Mouse (Mus musculus) CD4-positive helper T cell, adult 2 months (primary cell): ENCODE measurements around the gene Npb.
A peak's percentile ranks its signal among the peaks of the same experiment; 100 is the strongest.

ENCODE experiments used
- DNase-seq: peaks from one replicate; pipeline ENCODE4 v3.0.0-alpha.2; 2012; ENCODE audit warnings: low read depth, missing footprints, low spot score

Gene Npb

GRCm38 (mm10) chr11:120613976-120614375, 5.7 kb downstream of the Npb start:
- DNase-seq: no peak

GRCm38 (mm10) chr11:120615167-120615566, 6.9 kb downstream of the Npb start:
- no peak for DNase-seq

- no peak for DNase-seq
Measured at GRCm38 (mm10) chr11:120615606-120616203, 7.4 kb downstream of the Npb start.

- DNase-seq: no peak
Measured at GRCm38 (mm10) chr11:120616617-120617294, 8.5 kb downstream of the Npb start.

- DNase-seq: peak; percentile 95
Measured at GRCm38 (mm10) chr11:120617519-120618112, 9.3 kb downstream of the Npb start, which contains the start of gene Pcyt2. Gene Pcyt2 (minus strand): TSS chr11:120617936.

- DNase-seq: no peak
Measured at GRCm38 (mm10) chr11:120618619-120619535, 10.6 kb downstream of the Npb start.

- no peak for DNase-seq
Measured at GRCm38 (mm10) chr11:120620195-120620594, 11.9 kb downstream of the Npb start.

GRCm38 (mm10) chr11:120622805-120623204, 14.5 kb downstream of the Npb start:
- DNase-seq: no peak

GRCm38 (mm10) chr11:120623961-120624679, 15.8 kb downstream of the Npb start:
- peak; percentile 81 for DNase-seq

GRCm38 (mm10) chr11:120624680-120625111, 16.4 kb downstream of the Npb start:
- peak; percentile 88 for DNase-seq

GRCm38 (mm10) chr11:120625152-120625775, 17.0 kb downstream of the Npb start, which contains the start of gene Sirt7:
Gene Sirt7 (minus strand): TSS chr11:120625240.
- no peak for DNase-seq

GRCm38 (mm10) chr11:120626785-120627467, 18.6 kb downstream of the Npb start:
- no peak for DNase-seq

- DNase-seq: peak; percentile 88
Measured at GRCm38 (mm10) chr11:120627468-120628300, 19.4 kb downstream of the Npb start.

- DNase-seq: no peak
Measured at GRCm38 (mm10) chr11:120628601-120629340, 20.5 kb downstream of the Npb start.

GRCm38 (mm10) chr11:120629341-120629730, 21.1 kb downstream of the Npb start:
- DNase-seq: peak; percentile 82

- peak; percentile 37 for DNase-seq
Measured at GRCm38 (mm10) chr11:120629911-120630310, 21.6 kb downstream of the Npb start.

- peak; percentile 48 for DNase-seq
Measured at GRCm38 (mm10) chr11:120630401-120630871, 22.2 kb downstream of the Npb start.
